ENCODE assay signal across 9 mouse cellular contexts in genomic region chr14:46604156-46604885, GRCm38 (mm10).
DNase-seq lines count a peak whose midpoint lies in the region; ATAC-seq lines count a peak whose summit lies in the region.
"Had no signal": no experiment of that assay in that cellular context is flagged by ENCODE, and none has a peak within 500 bp of the region (broad histone marks: within the 10 kb centered on the region; RNA-seq: fewer than 3 reads in every experiment).

No protein-coding gene starts in this region.

- no peak overlapping the region for H3K27ac ChIP-seq in heart, embryonic 13.5 days (replicated peaks)
- no peak overlapping the region for H3K27ac ChIP-seq in neural tube, embryonic 12.5 days
- H3K27ac ChIP-seq in limb, embryonic 10.5 days: peak overlapping the region; percentile 79
- H3K27ac ChIP-seq: midbrain, embryonic 12.5 days had no signal

- 0 out of 2 replicates have a peak, but pooled peaks cover 3% of the 10 kb centered on the region for H3K36me3 ChIP-seq in heart, embryonic 13.5 days
- no peaks in the 10 kb centered on the region for H3K36me3 ChIP-seq in neural tube, embryonic 12.5 days
- no peaks in the 10 kb centered on the region for H3K36me3 ChIP-seq in limb, embryonic 10.5 days
- H3K36me3 ChIP-seq: midbrain, embryonic 12.5 days had no signal

- ATAC-seq in heart, embryonic 13.5 days (ENCODE audit: extremely low read depth, insufficient number of reproducible peaks, low FRiP score, low TSS enrichment): no peak
- no peak for ATAC-seq in neural tube, embryonic 12.5 days (ENCODE audit: low FRiP score, low read depth)

- H3K27me3 ChIP-seq in heart, embryonic 13.5 days (replicated peaks): 0 out of 2 replicates have a peak, but pooled peaks cover 5% of the 10 kb centered on the region
- H3K27me3 ChIP-seq in neural tube, embryonic 12.5 days (replicated peaks): no peaks in the 10 kb centered on the region
- H3K27me3 ChIP-seq in limb, embryonic 10.5 days (ENCODE audit: low read depth, poor library complexity, severe bottlenecking): 0 out of 2 replicates have a peak, but pooled peaks cover 11% of the 10 kb centered on the region

- H3K4me3 ChIP-seq in heart, embryonic 13.5 days: no peak overlapping the region
- no peak overlapping the region for H3K4me3 ChIP-seq in neural tube, embryonic 12.5 days
- peak overlapping the region; percentile 18 for H3K4me3 ChIP-seq in limb, embryonic 10.5 days
- H3K4me3 ChIP-seq: midbrain, embryonic 12.5 days had no signal

- intact Hi-C loops in heart, postnatal 36 days (cut with DNase I): no loop called here

- H3K9ac ChIP-seq in heart, embryonic 13.5 days: 0 out of 2 replicates have a peak overlapping the region, but pooled peaks have one; percentile 14
- no peak overlapping the region for H3K9ac ChIP-seq in neural tube, embryonic 12.5 days
- H3K9ac ChIP-seq: midbrain, embryonic 12.5 days had no signal

- DNase-seq in heart, postnatal 36 days: no peak
- DNase-seq in neural tube, embryonic 10.5 days (ENCODE audit: extremely low spot score, low spot score): no peak
- DNase-seq in limb, embryonic 10.5 days (ENCODE audit: low spot score): peak; percentile 55
- no peak for DNase-seq in lung, postnatal 14 days
- DNase-seq in adrenal gland, adult 18-20 months (ENCODE audit: low spot score in 2 of 2): no peak
- DNase-seq: kidney, adult 11 months had no signal

- H3K9me3 ChIP-seq in heart, embryonic 13.5 days: no peaks in the 10 kb centered on the region
- H3K9me3 ChIP-seq in neural tube, embryonic 12.5 days: no peaks in the 10 kb centered on the region
- H3K9me3 ChIP-seq in limb, embryonic 10.5 days (replicated peaks): no peaks in the 10 kb centered on the region
- H3K9me3 ChIP-seq: midbrain, embryonic 12.5 days had no signal

- H3K4me2 ChIP-seq in heart, embryonic 13.5 days: no peak overlapping the region
- peak overlapping the region; percentile 50; the same call in 1 of the 2 replicates for H3K4me2 ChIP-seq in neural tube, embryonic 12.5 days (replicated peaks)

- peaks cover 12% of the 10 kb centered on the region for H3K4me1 ChIP-seq in heart, embryonic 13.5 days
- H3K4me1 ChIP-seq in neural tube, embryonic 12.5 days: peaks cover 13% of the 10 kb centered on the region
- H3K4me1 ChIP-seq in limb, embryonic 10.5 days: peaks cover 47% of the 10 kb centered on the region

- WGBS in heart, embryonic 13.5 days: 80% methylated on average over 14 of the region's 14 CpGs
- 71% methylated on average over 14 of the region's 14 CpGs for WGBS in neural tube, embryonic 12.5 days
- 31% methylated on average over 14 of the region's 14 CpGs for WGBS in limb, embryonic 10.5 days
